11 mouse cellular contexts compared by ENCODE assay signal in genomic region chr9:48647648-48648284, GRCm38 (mm10). TPM values are rescaled to one million over a fixed set of nuclear protein-coding genes. Genes with fewer than 3 reads are reported as not detected.
A peak's percentile ranks its signal among the peaks of the same experiment; 100 is the strongest.
DNase-seq lines count a peak whose midpoint lies in the region; TF ChIP-seq lines count a peak whose summit lies in the region.
"Had no signal": no experiment of that assay in that cellular context is flagged by ENCODE, and none has a peak within 500 bp of the region (broad histone marks: within the 10 kb centered on the region; RNA-seq: fewer than 3 reads in every experiment).

No protein-coding gene starts in this region.

- peak; percentile 15 for DNase-seq in embryo, embryonic 10 days (ENCODE audit: low spot score)
- no peak for DNase-seq in embryo, embryonic 10.5 days (ENCODE audit: low spot score)
- no peak for DNase-seq in layer of hippocampus, adult 2 months (ENCODE audit: low spot score in 2 of 2)
- no peak for DNase-seq in layer of hippocampus, adult 11-12 months (ENCODE audit: low spot score)
- peak; percentile 65 for DNase-seq in ZHBTc4 (ENCODE audit: low read depth, low spot score)
- peak; percentile 13 for DNase-seq in kidney, postnatal 10 days
- DNase-seq in right cerebral cortex, postnatal 25 days, result no peak
- DNase-seq in cerebellum, adult 9-11 months, result no peak
- DNase-seq: left cerebral cortex, postnatal 4 days had no signal

- H3K27ac ChIP-seq in layer of hippocampus, adult 2 months, result peak overlapping the region; percentile 83
- H3K27ac ChIP-seq: kidney, postnatal 0 days had no signal

- TF ChIP-seq CTCF in layer of hippocampus, adult 2 months (conservative IDR thresholded peaks at IDR 0.05), result no peak

- peak overlapping the region; percentile 8; the same call in 1 of the 2 replicates for H3K4me3 ChIP-seq in layer of hippocampus, adult 2 months
- H3K4me3 ChIP-seq: megakaryocyte, embryonic 14.5 days had no signal

RNA-seq across cellular contexts. Expression of gene Nnmt, which starts 42.8 kb away (rescaled TPM):
- 1 to 10 TPM; 1.7 to 1.9 TPM for total RNA-seq in layer of hippocampus, adult 2 months (2021)

Comparison
In these comparisons a context has a peak if more than half of its experiments do, and no peak if none do; other contexts are left out.
1. DNase-seq: peak in embryo, embryonic 10 days (single experiment), ZHBTc4 (single experiment) and kidney, postnatal 10 days (single experiment); none in embryo, embryonic 10.5 days (single experiment), layer of hippocampus, adult 2 months (0 of 2), layer of hippocampus, adult 11-12 months (single experiment), right cerebral cortex, postnatal 25 days (single experiment) and cerebellum, adult 9-11 months (single experiment).